Mouse (Mus musculus) v-Abl transformed pro-B cells (cell line): Measurements from ENCODE around the gene Gm13089.
"Not testable (repeated sequence)": the region's sequence is repeated elsewhere in the genome, so short reads cannot be mapped to it uniquely, and the experiment has no call there.

Experiments
- in situ Hi-C, 2 experiments: fragments of 400-800 bp; cut with MboI; formaldehyde crosslinking; loops; one replicate each; pipeline ENCODE4 v1.15.1; 2025; ENCODE audit not compliant: unreplicated experiment in 2 of 2

The Gm13089 gene

DNA sequence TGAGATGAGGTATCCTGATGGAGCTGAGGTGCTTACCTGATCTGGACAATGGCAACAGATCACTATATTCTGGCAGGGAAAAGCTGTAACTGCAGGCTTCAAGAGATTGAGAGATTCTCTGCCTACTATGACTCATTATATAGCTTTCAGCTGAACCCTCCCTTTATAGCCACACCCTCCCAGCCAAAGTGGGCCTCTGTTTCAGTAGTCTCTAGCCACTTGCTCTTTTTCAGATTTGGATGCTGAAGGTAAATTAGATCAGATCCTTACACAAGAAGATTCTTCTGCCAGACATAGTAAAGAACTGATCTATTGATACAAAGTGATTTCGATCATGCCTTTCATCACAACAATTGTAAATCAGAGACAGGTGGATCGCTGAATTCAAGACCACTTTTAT, at the start of gene Gm13089:
TSS of gene Gm13089 (minus strand) at position 101 of the 400 bp plus-strand sequence.
- in situ Hi-C loops, result no loop called here

DNA sequence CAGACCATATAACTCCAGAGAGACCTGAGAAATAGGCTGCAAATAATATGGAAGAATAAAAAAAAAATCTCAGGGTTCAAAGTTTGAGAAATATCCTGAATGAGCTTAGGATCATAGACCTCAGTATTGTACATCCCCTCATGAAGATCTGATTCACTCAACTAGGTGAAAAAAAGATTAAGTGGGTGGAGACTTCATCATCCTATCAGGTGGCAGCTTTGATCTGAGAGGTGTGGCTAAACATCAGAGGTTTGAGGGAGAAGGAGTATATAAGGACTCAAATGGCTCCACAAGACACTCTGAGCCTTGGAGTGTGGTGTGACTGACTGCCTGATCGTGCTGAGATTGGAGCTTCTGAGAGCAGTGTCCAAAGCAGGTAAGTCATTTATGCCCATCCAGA, 16.6 kb upstream of the Gm13089 start, which contains the start of gene Gm13078:
TSS of gene Gm13078 (plus strand) at position 301 of the 400 bp plus-strand sequence.
- in situ Hi-C loops, result no loop called here

DNA sequence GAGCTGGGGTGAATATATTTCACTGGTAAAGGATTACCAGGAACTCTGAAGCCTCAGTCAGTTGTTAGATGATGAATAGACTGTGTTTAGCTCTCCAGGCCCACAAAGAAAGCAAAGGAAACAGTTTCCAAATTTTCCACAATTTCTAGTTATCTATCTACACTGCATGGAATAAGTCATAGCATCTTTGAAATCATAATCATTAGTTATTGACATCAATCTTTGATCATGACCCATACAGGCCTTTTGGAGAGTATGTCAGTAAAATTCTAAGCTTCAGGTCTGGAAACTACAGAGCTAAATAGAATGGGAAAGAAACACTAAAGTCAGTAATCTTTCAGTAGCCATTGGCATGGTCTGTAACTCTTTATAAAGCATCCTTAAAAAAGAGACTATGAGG, 45.4 kb downstream of the Gm13089 start, which contains the start of gene Gm13088:
TSS of gene Gm13088 (minus strand) at position 101 of the 400 bp plus-strand sequence.
- in situ Hi-C loops, result not testable (repeated sequence)
